Mouse (Mus musculus): Measurements from ENCODE around the gene Mon1a. TPM values are rescaled to one million over a fixed set of nuclear protein-coding genes. Genes with fewer than 3 reads are reported as not detected.

Gene Mon1a
- polyA plus RNA-seq, 1 experiment, result 12.9 TPM

GRCm38 (mm10) chr9:107873137-107873536, 14.8 kb upstream of the Mon1a start, which contains the start of gene Rbm6:
Rbm6 (minus strand) TSS chr9:107873237.
- Histone ChIP-seq H3K4me3 (replicated peaks; ENCODE audit: control insufficient read depth, low read depth, low read length) (peak within 1 kb of the TSS; percentile 96), H3K4me1 (ENCODE audit: control insufficient read depth, insufficient read depth, low read length) (no peaks in the 10 kb centered on the region; the same call in none of the 2 replicates), H3K27ac (ENCODE audit: control insufficient read depth, insufficient read depth, low read depth, low read length, poor library complexity) (peak within 1 kb of the TSS; percentile 98)
- 4% methylated on average over 14 of the region's 14 CpGs for WGBS
- TF ChIP-seq POLR2A (IDR thresholded peaks at IDR 0.05; ENCODE audit: borderline replicate concordance, control insufficient read depth, low read depth, low read length) (no peak), CTCF (IDR thresholded peaks at IDR 0.05; ENCODE audit: control insufficient read depth, insufficient read depth, low read length) (no peak)

GRCm38 (mm10) chr9:107880411-107880810, 7.5 kb upstream of the Mon1a start:
- Histone ChIP-seq H3K4me1 (ENCODE audit: control insufficient read depth, insufficient read depth, low read length) (no peaks in the 10 kb centered on the region), H3K4me3 (replicated peaks; ENCODE audit: control insufficient read depth, low read depth, low read length) (no peak overlapping the region), H3K27ac (ENCODE audit: control insufficient read depth, insufficient read depth, low read depth, low read length, poor library complexity) (no peak overlapping the region)
- WGBS, result 56% methylated on average over 4 of the region's 4 CpGs
- TF ChIP-seq CTCF (IDR thresholded peaks at IDR 0.05; ENCODE audit: control insufficient read depth, insufficient read depth, low read length), result no peak
- no peak for TF ChIP-seq POLR2A (IDR thresholded peaks at IDR 0.05; ENCODE audit: borderline replicate concordance, control insufficient read depth, low read depth, low read length)

GRCm38 (mm10) chr9:107888267-107888850, 408 bp downstream of the Mon1a start:
- Histone ChIP-seq H3K4me1 (ENCODE audit: control insufficient read depth, insufficient read depth, low read length) (no peaks in the 10 kb centered on the region), H3K27ac (ENCODE audit: control insufficient read depth, insufficient read depth, low read depth, low read length, poor library complexity) (peak overlapping the region; percentile 74), H3K4me3 (replicated peaks; ENCODE audit: control insufficient read depth, low read depth, low read length) (peak overlapping the region; percentile 92)
- TF ChIP-seq POLR2A (IDR thresholded peaks at IDR 0.05; ENCODE audit: borderline replicate concordance, control insufficient read depth, low read depth, low read length), result no peak
- TF ChIP-seq CTCF (IDR thresholded peaks at IDR 0.05; ENCODE audit: control insufficient read depth, insufficient read depth, low read length), result no peak
- WGBS, result 1% methylated on average over 18 of the region's 18 CpGs

GRCm38 (mm10) chr9:107890260-107890659, 2.3 kb downstream of the Mon1a start:
- TF ChIP-seq CTCF (IDR thresholded peaks at IDR 0.05; ENCODE audit: control insufficient read depth, insufficient read depth, low read length), result no peak
- TF ChIP-seq POLR2A (IDR thresholded peaks at IDR 0.05; ENCODE audit: borderline replicate concordance, control insufficient read depth, low read depth, low read length), result no peak
- 87% methylated on average over 6 of the region's 6 CpGs for WGBS
- H3K4me3 ChIP-seq (replicated peaks; ENCODE audit: control insufficient read depth, low read depth, low read length), result no peak overlapping the region
- no peak overlapping the region for H3K27ac ChIP-seq (ENCODE audit: control insufficient read depth, insufficient read depth, low read depth, low read length, poor library complexity)
- H3K4me1 ChIP-seq (ENCODE audit: control insufficient read depth, insufficient read depth, low read length), result no peaks in the 10 kb centered on the region

GRCm38 (mm10) chr9:107891023-107891422, 3.1 kb downstream of the Mon1a start:
- Histone ChIP-seq H3K4me1 (ENCODE audit: control insufficient read depth, insufficient read depth, low read length) (no peaks in the 10 kb centered on the region), H3K4me3 (replicated peaks; ENCODE audit: control insufficient read depth, low read depth, low read length) (no peak overlapping the region), H3K27ac (ENCODE audit: control insufficient read depth, insufficient read depth, low read depth, low read length, poor library complexity) (no peak overlapping the region)
- no peak for TF ChIP-seq POLR2A (IDR thresholded peaks at IDR 0.05; ENCODE audit: borderline replicate concordance, control insufficient read depth, low read depth, low read length)
- TF ChIP-seq CTCF (IDR thresholded peaks at IDR 0.05; ENCODE audit: control insufficient read depth, insufficient read depth, low read length), result peak; percentile 64
- WGBS, result 85% methylated on average over 1 of the region's 1 CpGs

GRCm38 (mm10) chr9:107898563-107898962, 10.6 kb downstream of the Mon1a start:
- H3K4me3 ChIP-seq (replicated peaks; ENCODE audit: control insufficient read depth, low read depth, low read length), result no peak overlapping the region
- TF ChIP-seq POLR2A (IDR thresholded peaks at IDR 0.05; ENCODE audit: borderline replicate concordance, control insufficient read depth, low read depth, low read length), result no peak
- no peak for TF ChIP-seq CTCF (IDR thresholded peaks at IDR 0.05; ENCODE audit: control insufficient read depth, insufficient read depth, low read length)
- 90% methylated on average over 10 of the region's 10 CpGs for WGBS
- H3K4me1 ChIP-seq (ENCODE audit: control insufficient read depth, insufficient read depth, low read length), result no peaks in the 10 kb centered on the region
- no peak overlapping the region for H3K27ac ChIP-seq (ENCODE audit: control insufficient read depth, insufficient read depth, low read depth, low read length, poor library complexity)

GRCm38 (mm10) chr9:107899855-107900254, 11.9 kb downstream of the Mon1a start:
- no peaks in the 10 kb centered on the region for H3K4me1 ChIP-seq (ENCODE audit: control insufficient read depth, insufficient read depth, low read length)
- 81% methylated on average over 12 of the region's 12 CpGs for WGBS
- no peak overlapping the region for H3K4me3 ChIP-seq (replicated peaks; ENCODE audit: control insufficient read depth, low read depth, low read length)
- TF ChIP-seq CTCF (IDR thresholded peaks at IDR 0.05; ENCODE audit: control insufficient read depth, insufficient read depth, low read length) (no peak), POLR2A (IDR thresholded peaks at IDR 0.05; ENCODE audit: borderline replicate concordance, control insufficient read depth, low read depth, low read length) (no peak)
- H3K27ac ChIP-seq (ENCODE audit: control insufficient read depth, insufficient read depth, low read depth, low read length, poor library complexity), result no peak overlapping the region; the same call in 1 of the 2 replicates

- Histone ChIP-seq H3K4me1 (ENCODE audit: control insufficient read depth, insufficient read depth, low read length) (no peaks in the 10 kb centered on the region), H3K27ac (ENCODE audit: control insufficient read depth, insufficient read depth, low read depth, low read length, poor library complexity) (peak overlapping the region; percentile 20; the same call in 1 of the 2 replicates), H3K4me3 (replicated peaks; ENCODE audit: control insufficient read depth, low read depth, low read length) (no peak overlapping the region)
- no peak for TF ChIP-seq POLR2A (IDR thresholded peaks at IDR 0.05; ENCODE audit: borderline replicate concordance, control insufficient read depth, low read depth, low read length)
- peak; percentile 67 for TF ChIP-seq CTCF (IDR thresholded peaks at IDR 0.05; ENCODE audit: control insufficient read depth, insufficient read depth, low read length)
- WGBS, result 37% methylated on average over 44 of the region's 44 CpGs
Observed at GRCm38 (mm10) chr9:107900840-107901626, 13.1 kb downstream of the Mon1a start.
